Mouse (Mus musculus): ENCODE data around the gene Ogfod1. TPM values are rescaled to one million over a fixed set of nuclear protein-coding genes. Genes with fewer than 3 reads are reported as not detected.

The Ogfod1 gene
- total RNA-seq, 2 experiments from 2014 or later, result 100 to 102 TPM

DNA sequence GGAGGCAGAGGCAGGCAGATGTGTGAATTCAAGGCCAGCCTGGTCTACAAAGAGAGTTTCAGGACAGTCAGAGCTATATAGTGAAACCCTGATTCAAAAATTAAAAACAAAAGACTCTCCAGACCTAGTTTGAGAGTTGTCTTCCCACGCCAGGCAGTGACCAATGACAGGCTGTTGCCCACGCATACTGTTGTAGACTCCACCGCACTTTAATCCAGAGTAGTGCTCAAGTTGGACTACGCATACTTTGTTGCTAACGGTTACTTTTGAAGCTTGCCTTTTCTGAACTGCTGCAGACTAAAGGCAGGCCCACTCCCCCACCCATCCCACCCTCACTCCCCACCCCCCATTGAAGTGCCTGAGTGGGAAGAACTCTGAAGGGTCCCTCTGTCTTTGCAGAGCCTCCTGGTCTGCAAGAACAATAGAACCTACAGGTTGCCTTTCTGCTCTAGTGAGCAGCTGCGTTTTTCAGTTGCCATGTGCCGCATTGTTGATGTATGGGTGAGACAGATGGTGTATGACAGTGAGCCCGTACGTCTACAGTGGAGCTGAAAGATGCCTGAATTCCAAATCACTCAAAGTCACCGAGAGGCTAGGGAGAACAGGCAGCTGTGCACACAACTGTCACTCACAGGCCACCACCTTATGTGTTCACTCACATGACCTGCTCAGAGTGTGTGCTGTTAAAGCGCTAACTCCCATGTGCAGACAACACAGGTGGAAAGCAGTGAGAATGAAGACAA lies 29.3 kb downstream of the Ogfod1 start:
- intact Hi-C loops (cut with DNase I), result no loop called here
- no peak for DNase-seq (ENCODE audit: low spot score in 2 of 2)

DNA sequence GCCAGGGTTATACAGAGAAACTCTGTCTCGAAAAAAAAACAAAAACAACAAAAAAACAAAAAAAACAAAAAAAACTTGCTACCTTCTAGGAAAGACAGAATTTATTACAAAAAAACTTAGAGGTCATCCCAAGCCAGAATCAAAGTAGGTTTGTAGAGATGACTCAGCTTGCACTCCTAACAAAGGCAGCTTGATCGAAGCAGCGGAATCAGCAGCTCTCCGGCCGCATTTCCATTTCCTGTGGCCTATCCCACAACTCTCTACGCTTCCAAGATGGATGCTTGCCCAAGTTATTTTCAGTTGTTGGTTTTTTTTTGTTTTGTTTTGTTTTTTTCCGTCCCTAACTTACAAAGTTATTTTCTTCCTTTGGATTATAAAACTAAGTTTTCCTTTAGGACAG lies 31.8 kb downstream of the Ogfod1 start:
- DNase-seq (ENCODE audit: low spot score in 2 of 2), result no peak
- intact Hi-C loops (cut with DNase I), result no loop called here

DNA sequence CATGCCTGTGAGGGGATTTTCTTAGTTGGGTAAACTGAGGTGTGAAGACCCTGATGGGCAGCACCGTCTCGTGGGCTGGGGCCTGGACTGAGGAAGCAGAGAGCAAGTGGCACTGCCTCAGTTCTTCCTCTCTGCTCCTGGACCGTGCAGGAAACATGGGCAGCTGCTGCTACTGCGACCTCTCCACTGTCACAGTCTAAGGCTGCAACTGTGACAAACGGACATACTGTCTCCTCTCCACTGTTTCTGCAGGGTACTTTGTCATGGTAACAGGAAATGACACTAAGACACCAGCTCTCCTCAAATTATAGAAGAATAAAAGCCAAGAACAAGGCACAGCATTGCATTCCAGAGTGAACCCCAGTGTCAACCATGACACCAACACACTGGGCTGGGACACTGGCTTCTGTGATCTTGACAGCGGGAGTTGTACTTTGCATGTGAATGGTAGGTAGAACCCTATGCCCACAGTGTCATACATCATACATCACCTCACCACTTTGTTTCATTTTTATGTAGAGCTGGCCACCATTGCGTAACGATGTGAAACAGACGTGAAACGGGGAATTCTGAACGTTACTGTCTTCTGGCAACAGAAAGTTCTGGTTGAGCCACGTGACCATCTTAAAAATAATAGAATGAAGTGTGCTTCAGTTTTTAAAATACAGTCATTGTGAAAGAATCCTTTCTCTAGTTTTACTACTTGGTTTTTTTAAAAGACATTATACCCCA lies 39.6 kb downstream of the Ogfod1 start:
- intact Hi-C loops (cut with DNase I), result no loop called here
- DNase-seq (ENCODE audit: low spot score in 2 of 2), result no peak

DNA sequence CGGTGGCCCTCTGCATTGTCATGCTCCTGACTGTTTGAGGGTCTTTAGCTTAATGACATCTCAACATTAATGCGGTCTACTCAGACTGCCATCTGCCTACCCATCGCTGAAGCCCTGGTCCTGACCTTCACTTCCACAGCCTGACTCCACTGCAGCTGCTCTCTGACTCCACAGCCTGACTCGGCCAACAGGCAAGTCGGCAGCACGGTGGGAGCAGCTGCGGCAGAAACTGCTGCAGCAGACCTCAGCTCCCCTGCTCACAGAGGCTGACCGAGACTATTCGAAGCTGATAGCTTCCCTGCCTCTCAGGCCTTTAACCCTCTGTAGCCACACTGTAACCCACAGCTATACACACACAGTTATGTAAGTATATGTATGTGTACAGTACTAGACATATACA lies 51.0 kb downstream of the Ogfod1 start:
- intact Hi-C loops (cut with DNase I), result no loop called here
- DNase-seq (ENCODE audit: low spot score in 2 of 2), result no peak

DNA sequence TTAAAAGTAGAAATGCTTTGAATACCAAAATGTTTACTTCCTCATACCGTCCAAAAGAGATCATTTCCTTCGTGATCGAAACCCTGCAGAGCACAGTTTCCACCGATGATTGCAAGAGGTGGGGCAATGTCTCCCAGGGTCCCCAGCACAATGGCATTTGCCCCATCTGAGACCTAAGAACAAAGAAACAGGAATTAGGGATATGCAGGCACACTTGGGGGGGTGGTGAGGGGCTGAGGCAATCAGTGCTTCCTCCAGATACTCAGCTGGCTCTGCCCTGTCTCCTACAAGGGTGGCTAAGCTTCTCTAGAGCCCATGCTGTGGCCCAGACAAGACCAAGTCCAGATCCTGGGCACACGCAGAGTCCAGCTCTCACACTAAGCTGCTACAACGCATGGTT lies 52.7 kb downstream of the Ogfod1 start:
- intact Hi-C loops (cut with DNase I), result no loop called here
- no peak for DNase-seq (ENCODE audit: low spot score in 2 of 2)

DNA sequence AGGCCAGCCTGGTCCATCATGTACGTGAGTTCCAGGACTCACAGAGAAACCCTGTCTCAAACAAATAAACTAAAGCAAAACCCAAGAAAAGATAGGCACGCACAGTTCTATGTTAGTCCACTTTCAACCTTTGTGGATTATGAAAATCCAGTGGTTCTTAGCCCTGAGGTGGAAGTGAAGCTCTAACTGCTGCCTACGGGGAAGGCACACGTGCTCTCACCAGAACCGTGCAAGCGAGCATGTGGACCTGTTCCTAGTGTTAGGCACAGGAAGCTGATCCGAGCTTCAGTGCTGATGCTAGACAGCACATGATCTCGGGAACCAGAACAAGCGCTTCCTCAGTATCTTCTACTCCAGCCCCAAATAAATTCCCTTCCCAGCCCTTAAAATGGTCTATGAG lies 55.9 kb downstream of the Ogfod1 start:
- no peak for DNase-seq (ENCODE audit: low spot score in 2 of 2)
- intact Hi-C loops (cut with DNase I), result no loop called here

DNA sequence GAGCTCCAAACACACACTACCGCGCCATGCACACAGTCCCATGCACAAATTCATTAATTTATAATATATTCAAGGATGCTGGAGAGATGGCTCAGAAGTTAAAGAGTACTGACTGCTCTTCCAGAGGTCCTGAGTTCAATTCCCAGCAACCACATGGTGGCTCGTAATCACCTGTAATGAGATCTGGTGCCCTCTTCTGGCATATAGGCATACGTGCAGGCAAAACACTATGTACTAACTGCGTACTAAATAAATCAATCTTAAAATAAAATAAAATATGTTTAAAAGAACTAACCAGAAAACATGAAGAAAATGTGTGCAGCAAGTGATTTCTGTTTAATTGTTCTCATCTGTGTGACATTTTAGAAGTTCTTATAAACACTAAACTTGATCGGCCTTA lies 57.3 kb downstream of the Ogfod1 start:
- intact Hi-C loops (cut with DNase I), result no loop called here
- DNase-seq (ENCODE audit: low spot score in 2 of 2), result no peak

DNA sequence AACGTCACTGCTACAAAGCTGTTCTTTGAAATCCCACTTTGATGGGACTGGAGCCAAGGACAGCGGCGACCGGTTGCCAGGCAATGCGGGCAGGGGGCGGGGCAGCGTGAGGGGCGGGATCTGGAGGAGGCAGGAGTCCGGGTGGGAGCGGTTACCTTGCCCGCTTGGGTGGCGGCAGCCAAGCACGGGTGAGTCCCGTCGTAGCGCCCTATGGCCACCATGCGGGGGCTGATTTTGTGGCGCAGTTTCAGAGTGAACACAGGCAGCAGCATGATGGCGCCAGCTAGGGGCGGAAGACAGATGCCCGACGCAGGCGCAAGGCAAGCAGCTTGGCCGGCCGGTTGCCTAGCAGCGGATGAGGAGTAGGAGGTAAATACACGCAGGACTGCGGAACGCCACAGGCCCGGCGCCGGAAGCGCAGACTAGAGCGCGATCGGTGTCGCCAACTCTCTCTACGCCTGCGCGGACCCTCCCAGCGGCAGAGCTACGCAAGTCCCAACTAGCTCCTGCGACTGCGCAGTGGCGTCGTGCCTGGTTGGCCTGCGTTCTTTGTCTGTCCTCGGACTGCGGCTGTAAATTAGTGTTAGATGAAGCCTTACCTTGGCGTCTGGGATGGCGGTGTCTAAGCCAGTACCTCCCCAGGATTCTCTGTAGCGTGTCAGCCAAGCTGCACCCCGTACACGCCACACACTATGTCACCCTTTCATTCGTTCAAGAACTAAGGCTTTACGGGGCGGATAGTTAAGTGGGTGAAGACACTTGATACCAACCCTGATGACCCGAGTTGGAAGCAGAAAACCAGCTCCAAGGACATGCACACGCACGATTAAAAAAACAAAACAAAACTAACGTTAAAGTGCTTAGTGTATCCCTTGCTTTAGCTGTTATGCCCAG lies 61.3 kb downstream of the Ogfod1 start, which contains the start of gene Bbs2:
TSS of gene Bbs2 (minus strand) at position 848 of the 894 bp plus-strand sequence.
- peak; percentile 100 for DNase-seq (ENCODE audit: low spot score in 2 of 2)
- intact Hi-C loops (cut with DNase I), result loop anchor here (2.0 kb wide), 1 partner anchor 54 kb away; the partner anchor contains the start of gene Mt3

DNA sequence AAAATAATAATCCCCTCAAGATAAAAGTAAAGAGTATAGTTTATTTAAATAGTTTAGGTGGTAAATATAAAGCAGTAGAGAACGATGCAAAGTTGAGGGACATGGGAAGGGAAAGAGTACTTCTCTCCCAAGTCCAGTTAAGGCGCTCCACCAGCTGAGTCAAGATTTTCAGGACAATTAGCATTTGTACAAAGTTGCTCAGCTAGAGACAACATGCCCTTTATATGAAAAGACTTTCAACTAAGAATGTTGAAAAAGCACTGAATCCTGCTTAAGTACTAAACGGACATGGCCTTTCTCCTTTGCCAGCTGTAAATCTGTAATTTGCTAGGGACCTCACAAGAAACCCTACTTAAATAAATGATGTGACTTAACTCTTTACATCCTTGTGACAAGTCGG lies 62.0 kb downstream of the Ogfod1 start:
- intact Hi-C loops (cut with DNase I), result loop anchor here (2.0 kb wide), 1 partner anchor 54 kb away; the partner anchor contains the start of gene Mt3
- no peak for DNase-seq (ENCODE audit: low spot score in 2 of 2)

DNA sequence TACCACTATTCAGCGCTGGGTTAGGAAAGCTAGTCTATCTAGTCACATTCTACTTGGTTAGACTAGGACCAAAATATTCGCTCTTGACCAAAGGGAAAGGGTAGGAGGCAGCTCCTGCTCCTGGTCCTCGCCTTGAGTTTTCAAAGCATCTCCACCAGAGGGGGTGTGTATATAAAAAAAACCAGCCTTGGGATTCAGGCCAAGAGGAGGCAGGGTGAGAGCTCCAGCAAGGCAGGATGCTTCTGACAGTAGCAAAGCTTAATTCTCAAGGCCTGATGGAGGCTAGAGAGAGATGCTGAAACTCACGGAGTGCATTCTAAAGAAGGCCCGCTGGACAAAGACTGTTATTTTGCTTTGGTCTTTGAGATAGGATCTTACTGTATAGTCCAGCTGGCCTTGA lies 67.1 kb downstream of the Ogfod1 start:
- intact Hi-C loops (cut with DNase I), result loop anchor here (5.0 kb wide), 2 partner anchors 63 to 93 kb away; no protein-coding TSS in a partner anchor
- peak; percentile 43 to 46 for DNase-seq (ENCODE audit: low spot score in 2 of 2)

DNA sequence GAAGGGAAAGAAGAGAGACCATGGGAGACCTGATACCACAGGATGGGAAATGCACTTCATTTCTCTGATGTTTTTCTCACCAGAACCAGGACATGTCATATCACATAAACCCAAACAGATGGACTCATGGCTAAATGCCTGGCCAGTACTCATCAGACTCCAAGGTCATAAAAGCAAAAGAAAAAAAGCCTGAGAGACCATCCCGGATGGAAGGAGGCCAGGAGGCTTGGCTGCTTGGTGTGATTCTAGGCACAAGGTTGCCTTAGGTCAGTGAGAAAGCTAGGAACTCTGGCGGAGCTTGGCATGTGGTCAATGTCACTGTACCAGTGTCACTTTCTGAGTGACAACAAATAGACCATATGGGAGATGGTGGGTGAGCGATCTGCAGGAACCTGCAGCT lies 70.9 kb downstream of the Ogfod1 start:
- intact Hi-C loops (cut with DNase I), result no loop called here
- no peak for DNase-seq (ENCODE audit: low spot score in 2 of 2)

DNA sequence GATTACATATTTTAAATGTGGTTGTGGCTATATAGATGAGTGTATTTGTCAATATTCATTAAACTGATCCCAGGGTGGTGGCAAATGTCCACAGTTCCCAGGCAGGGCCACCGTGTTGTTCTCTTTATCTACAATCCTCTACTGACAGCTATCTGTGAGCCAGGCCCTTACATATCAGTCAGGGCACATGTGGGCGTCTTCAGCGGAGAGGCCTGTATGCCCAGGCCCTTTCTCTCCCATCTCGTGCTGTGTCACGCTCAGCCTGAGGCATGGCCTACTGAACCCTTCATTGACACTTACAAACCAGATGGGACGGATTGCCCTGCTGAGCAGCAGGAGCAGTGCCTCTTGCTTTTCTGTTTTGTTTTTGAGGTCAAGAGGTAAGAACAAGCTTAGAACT lies 72.4 kb downstream of the Ogfod1 start:
- intact Hi-C loops (cut with DNase I), result no loop called here
- DNase-seq (ENCODE audit: low spot score in 2 of 2), result no peak

DNA sequence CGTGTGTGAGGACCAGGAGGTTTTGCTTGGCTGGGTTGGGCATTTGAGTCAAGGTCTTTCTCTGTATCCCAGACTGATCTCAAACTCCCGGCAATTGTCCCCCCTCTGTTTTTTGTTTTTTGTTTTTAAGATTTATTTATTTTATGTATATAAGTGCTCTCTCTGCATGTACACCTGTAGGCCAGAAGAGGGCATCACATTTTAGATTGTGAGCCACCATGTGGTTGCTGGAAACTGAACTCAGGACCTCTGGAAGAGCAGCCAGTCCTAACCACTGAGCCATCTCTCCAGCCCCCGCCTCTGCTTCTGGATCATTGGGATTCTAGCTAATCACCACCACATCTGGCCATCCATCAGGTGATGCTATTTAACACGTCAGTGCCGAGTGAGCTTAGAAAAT lies 72.8 kb downstream of the Ogfod1 start:
- intact Hi-C loops (cut with DNase I), result no loop called here
- no peak for DNase-seq (ENCODE audit: low spot score in 2 of 2)

DNA sequence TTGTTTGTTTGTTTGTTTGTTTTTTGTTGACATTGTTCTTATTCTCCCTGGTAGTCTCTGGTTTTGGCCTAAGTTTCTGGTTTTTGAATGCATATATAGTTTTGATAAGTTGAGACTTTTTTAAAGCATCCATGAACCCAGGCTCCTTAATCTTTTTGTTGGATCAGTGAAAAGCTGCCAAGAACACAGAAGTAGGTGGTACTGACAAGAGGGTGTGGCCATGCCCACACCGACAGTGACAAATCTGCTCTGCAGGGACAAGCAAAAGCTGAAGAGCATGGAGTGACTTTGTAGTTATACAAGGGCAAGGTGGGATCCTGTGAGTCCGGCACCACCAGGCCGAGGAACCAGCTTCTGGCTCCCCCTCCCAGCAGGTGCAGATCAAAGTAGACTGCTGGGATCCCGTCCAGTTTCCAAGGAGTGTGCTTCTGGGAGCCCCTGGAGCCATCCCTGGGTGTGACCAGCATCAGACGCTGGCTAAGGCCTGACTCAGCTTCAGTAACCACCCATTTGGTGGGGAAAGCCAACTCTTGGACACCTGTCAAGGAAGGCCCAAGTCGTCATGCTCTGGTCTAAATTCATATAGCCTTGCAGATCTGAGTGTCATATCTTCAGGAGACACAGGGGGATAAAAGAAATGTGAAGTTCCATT lies 73.7 kb downstream of the Ogfod1 start:
- intact Hi-C loops (cut with DNase I), result no loop called here
- DNase-seq (ENCODE audit: low spot score in 2 of 2), result no peak

DNA sequence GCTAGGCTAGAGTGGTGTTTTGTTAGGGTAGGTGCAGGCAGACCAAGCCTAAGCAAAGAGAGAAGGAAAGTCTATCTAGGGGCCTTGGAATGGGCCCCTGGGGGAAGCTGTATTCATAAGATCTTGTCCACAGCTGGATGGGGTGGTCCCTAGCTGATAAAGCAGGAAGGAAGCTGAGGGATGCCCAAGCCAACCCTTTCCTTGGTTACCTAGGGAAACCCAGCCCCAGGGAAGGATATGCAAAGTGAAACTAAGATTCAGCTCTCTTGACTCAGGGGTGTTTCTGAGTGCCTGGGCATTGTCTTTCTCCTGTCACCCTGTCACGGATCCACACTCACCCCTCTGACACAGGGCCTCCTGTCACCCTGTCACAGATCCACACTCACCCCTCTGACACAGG lies 76.4 kb downstream of the Ogfod1 start:
- intact Hi-C loops (cut with DNase I), result no loop called here

DNA sequence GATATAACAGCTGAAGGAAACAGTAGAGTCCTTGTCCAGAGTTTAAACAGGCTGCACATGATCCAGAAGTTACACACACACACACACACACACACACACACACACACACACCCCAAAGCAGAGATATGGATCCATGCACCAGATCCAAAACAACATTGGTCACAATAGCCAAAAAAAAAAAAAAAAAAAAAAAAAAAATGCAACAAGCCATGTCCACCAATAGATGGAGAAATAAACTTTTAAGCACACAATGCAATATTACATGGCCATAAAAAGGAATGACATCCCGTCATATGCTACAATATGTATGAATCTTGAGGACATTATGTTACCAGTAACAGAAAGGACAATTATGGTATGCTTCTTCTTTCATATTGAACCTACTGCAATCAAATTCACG lies 77.0 kb downstream of the Ogfod1 start:
- intact Hi-C loops (cut with DNase I), result no loop called here
- DNase-seq (ENCODE audit: low spot score in 2 of 2), result no peak

More for the DNA sequence above, 76.4 kb downstream of the Ogfod1 start:
- no peak for DNase-seq (ENCODE audit: low spot score in 2 of 2)
